Mouse (Mus musculus) cortical plate, adult 2 months (tissue): ENCODE measurements around the gene Sirpa.

Experiments used
- CTCF ChIP-seq: fragments of 200-500 bp; IDR thresholded peaks from 2 replicates; pipeline ENCODE4 v1.5.1; 2011; ENCODE audit warnings: mild to moderate bottlenecking, control low read depth, low read length; ENCODE audit not compliant: insufficient read depth; ENCODE audit errors: extremely low read depth
- POLR2A ChIP-seq: fragments of 200-500 bp; IDR thresholded peaks from 2 replicates; pipeline ENCODE4 v1.6.1; 2011; ENCODE audit warnings: mild to moderate bottlenecking, low read length, control low read depth; ENCODE audit not compliant: insufficient read depth; ENCODE audit errors: extremely low read depth

DNA sequence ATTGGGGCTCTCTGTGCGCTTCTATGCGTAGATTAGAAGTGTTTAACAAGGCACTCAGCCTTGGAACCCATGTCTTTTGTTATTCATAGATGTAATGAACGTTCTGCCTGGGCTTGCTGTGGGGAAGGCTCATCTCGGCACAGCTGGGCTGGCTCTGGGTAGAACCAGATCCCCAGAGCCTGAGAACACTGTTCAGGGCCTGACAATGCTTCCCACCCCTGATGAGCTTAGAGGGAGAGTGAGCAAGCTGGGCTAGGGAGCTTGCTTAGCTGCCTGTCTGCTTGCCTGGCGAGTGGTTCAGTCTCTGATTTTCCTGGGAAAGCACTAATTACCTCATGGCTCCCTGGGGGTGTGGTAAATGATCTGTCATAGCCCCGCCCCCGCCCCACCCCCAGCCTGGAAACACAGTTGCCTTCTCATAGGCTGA, 4.8 kb upstream of the Sirpa start:
- TF ChIP-seq POLR2A (0 out of 2 replicates have a peak, but pooled peaks have one; percentile 37), CTCF (no peak)
